Mouse (Mus musculus) megakaryocyte, adult 5-6 weeks (primary cell): ENCODE measurements at regions not wholly inside any gene's neighbourhood (a gene's known extent, or its start where the extent isn't known, plus 50 kb on each side); places are given as distances from the start of the nearest gene placed in this dataset.
A peak's percentile ranks its signal among the peaks of the same experiment; 100 is the strongest.

ENCODE experiments used
- ATAC-seq: 2 replicates; pipeline ENCODE4 v1.8.0; 2016; ENCODE audit warnings: mild to moderate bottlenecking, inconsistent platforms; ENCODE audit not compliant: poor library complexity, severe bottlenecking

- no peak for ATAC-seq
These were observed 527.3 kb downstream of the Insc start for GRCm38 (mm10) chr7:115270803-115271202.

DNA sequence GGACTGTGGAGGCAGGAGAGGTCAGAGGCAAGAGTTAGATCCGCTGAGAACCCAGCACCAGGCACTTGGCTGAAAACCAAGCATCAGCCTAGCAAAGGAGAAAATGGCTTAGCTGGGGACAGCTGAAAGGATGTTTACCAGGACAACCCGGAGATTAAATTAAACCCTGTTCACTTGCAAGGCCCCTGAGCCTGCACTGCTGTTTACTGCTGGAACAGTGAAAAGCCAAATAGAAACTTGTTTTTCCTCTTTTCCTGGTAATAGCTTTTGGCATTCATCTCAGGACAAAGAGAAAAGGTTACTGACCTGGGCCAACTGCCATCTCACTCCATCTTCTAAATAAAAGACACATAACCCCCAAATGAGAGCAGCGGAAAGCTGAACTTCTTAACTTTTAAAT is 531.3 kb downstream of the Insc start:
- no peak for ATAC-seq

GRCm38 (mm10) chr7:115290801-115291417 is 547.4 kb downstream of the Insc start:
- ATAC-seq, result no peak

DNA sequence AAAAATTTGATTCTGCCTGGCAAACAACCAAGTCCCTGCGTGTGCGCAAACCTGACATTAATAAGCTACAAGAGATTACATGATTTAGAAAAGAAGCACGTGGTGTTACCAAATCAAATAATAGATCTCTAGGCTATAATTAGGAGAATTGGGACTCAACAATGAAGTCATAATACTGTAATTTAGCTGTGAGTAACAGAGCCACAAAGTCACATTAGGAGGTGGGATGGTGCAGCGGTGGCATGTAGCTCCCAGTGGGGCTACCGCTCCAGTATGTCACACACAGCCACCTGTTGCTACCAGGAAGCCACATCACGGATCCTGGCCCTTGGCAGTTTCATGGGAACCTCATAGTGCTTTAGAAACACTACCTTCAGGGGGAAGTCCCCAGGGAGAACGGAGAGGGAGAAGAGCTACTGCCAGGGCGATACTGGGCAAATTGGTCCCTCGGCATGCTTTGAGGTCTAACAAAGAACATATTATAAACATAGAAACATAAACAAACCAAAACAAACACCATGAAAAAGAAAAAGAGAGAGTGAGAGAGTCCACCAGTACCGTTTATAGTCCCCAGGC is 551.2 kb downstream of the Insc start:
- no peak for ATAC-seq

DNA sequence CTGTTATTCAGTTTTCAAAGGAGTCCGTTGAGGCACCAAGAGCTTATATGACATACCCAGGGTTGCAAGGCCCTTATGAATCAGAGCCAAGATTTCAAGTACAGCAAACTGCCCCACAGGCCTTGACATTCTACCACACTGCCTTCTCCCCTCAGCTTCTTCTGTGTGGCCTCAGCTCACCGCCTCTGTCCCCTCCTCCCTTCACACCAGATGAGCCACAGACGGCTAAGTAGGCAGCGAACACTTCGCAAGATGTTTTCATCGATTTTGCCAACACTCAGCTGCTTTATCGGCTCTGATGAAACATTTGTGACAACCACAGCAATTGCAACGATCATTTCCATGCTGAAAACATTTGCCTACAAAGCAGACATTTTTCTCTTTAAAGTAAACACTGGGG is 556.7 kb downstream of the Insc start:
- no peak for ATAC-seq

DNA sequence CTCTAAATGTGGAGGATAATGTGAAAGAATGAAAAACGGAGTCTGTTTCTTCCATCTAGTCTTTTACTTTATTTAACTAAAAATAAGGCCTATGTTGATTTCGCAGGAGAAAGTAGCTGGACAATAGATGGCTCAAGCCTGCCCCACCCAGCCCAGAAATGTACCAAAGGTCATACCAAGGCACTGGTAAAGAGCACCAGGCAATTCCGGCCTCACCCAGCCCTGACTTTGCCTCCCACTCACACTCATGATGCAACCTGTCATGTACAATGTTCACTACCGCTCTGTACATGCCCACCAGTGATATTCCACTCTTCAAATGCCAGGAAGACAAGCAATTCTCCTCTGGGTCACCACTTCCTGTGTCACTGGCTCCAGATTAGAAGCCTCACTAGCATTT is 564.9 kb downstream of the Insc start:
- ATAC-seq, result no peak

DNA sequence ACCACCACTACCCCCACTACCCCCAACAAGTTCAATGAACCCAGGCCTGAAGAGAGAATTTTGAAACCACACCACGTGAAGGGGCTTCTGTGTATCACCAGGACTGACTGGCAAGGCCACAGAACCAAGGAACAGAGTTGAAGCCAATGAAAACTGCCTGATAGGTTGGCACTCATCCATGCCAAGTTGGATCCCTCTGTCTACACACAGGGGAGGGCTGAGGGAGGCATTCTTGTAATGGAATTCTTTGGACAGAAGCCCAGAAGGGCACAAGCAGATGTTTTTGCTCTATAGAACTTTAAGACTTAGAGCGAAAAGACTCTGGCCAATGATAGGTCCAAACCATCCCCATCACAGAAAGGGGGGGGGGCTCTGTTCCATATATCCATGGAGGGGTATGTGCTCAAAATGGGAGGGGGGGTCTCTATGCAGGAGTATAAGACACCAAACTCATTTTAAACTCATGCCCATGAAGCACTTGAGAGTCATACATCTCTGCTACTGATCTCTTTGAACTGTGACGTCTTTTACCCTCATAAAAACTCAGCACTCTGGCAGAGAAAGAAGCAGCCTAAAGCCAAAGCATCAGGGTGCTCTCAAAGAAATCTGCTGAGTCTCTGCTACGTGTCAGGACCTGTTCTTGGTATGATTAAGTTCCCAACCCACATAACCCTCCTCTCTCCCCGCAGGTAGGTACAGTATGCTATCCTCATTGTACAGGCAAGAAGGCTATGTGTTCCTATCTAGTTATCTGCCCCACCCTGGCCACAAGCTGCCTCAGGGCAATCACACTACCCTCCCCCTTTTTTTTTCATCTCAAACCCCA is 567.1 kb downstream of the Insc start:
- ATAC-seq, result no peak

DNA sequence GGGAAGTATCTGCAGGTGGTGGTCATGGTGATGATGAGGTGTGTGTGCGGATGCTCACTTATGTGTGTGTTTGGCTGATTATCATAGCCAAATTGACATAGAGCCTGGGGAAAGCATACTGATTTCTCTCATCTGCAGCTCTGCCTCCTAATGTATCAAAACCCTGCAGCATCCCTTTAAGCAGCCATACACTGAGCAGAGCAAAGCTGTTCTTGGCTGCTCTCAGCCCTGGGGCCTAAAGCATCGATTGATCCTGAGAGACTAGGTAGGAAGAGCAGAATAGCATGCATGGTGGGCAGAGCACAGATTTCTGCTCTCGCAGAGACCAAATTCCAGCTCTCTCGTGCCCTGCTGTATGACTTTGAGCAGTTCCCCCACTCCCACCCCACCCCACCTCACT is 576.0 kb downstream of the Insc start:
- no peak for ATAC-seq

DNA sequence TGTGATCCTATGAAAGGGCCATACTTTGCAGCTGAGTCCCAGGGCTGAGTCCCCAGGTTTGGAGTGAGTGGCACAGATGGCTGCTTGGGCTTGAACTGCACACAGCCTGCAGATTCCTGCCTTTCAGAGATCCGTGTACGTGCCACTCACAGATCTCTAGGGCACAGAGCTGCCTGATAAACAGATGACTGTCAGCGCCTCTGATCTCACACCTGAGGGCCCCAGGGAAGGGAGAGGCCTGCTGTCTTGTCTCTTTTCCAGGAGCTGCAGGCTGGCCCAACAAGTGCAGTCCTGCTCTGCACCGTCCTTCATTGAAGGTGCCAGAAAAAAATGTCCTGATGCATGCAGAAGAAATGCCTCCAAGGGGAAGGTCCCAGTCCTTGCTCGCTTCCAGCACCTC is 579.5 kb downstream of the Insc start:
- no peak for ATAC-seq

GRCm38 (mm10) chr7:115328300-115328699 is 584.8 kb downstream of the Insc start:
- no peak for ATAC-seq

- no peak for ATAC-seq
These were observed 588.2 kb downstream of the Insc start for GRCm38 (mm10) chr7:115331698-115332097.

GRCm38 (mm10) chr7:115333046-115333577 is 589.6 kb downstream of the Insc start:
- no peak for ATAC-seq

- no peak for ATAC-seq
These were observed 591.6 kb downstream of the Insc start for GRCm38 (mm10) chr7:115335051-115335450.

GRCm38 (mm10) chr7:115340155-115340554 is 596.7 kb downstream of the Insc start:
- ATAC-seq, result no peak

DNA sequence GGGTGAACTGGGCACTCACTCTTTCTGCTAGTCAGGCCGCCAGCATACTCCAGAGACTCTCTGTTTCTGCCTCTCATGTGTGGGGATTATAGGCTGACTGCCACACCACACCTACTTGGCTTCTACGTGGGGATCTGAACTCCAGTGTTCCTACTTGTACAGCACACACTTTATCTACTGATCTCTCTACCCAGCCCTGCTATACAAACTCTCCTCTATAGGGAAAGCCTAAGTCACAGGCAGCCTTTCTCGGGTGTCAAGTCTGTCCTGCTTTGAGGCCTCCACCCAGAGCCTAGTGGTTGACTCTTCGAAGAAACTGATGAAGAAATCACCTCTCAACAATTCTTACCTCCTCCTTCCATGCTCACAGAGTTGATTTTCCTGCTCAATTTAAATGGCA is 597.5 kb downstream of the Insc start:
- no peak for ATAC-seq

DNA sequence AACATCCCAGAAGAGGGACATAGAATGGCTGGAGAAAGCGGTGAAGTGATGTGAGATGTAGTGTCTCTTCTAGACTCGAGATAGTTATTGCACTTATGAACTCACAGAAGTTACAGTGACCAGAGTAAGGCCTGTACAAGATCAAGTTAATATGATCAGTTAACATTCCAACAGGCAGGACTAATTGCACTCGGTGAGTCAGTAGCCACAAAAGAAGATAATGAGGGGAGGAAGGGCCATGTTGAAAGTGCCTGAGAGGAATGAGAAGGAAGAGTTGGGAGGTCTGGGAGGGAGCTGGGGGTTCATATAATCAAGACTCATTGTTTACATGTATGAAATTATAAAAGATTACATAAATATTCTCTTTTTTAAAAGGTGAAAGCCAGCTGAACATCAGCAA is 602.3 kb downstream of the Insc start:
- no peak for ATAC-seq

DNA sequence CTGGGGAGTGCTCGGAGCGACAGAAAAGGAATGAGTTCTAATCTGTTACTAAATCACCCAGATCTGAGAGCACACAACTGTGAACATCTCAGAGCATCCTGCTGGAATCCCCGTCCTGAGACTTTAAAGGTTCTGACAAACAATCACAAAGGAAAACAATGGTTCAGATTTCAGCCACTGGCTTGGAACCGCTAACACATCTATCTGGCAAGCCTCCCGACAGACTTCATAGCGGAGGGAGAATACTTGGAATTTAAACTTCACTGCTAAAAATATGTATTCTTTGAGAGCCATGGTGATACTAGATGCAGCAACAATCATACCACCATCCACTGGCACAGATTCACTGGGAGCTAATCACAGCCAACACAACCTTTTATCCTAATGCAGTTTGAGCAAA is 615.2 kb downstream of the Insc start:
- no peak for ATAC-seq

DNA sequence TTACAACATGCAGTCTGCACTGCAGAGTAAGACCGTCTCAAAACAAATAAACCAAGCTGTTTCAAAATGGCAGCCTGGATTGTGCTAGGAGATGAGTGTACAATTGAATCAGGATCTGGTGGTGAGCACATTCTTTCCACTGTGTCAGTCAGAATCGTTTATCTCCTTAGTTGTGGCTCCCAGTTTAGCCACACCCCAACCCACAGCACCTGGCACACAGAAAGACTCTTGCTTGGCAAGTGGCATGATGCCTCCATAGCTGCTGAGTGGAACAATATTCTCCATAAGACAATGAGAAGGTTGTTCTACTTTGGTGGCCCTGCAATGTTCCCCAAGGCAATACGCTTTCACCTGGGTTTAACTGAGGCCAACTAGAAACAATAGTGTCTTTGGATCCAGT is 616.6 kb downstream of the Insc start:
- ATAC-seq, result no peak

- ATAC-seq, result no peak
These were observed 618.6 kb downstream of the Insc start for GRCm38 (mm10) chr7:115362117-115362516.

DNA sequence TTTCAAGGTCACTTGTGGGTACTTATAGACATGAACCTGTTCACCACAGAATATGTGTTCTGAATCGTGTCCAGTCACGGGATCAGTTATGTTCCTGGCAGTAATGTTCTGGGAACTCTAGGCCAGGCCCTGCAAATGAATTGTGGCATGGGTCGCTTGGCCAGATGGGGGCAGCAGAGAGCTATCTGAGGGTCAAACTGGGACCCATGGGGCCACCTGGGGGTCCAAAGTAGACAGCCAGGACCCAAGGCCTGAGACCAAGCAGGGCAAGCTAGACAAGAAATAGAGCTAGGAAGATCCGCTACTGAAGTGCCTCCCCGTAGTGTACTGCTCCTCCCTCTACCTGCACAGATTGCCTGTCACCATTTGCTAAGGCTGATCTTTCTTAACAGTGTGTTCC is 623.4 kb downstream of the Insc start:
- ATAC-seq, result peak; percentile 50

- ATAC-seq, result no peak
These were observed 627.6 kb downstream of the Insc start for GRCm38 (mm10) chr7:115371143-115371542.

- no peak for ATAC-seq
These were observed 629.4 kb downstream of the Insc start for GRCm38 (mm10) chr7:115372921-115373320.
